Mouse (Mus musculus) left cerebral cortex, postnatal 25 days (tissue): Measurements from ENCODE around the gene Edrf1. TPM values are rescaled to one million over a fixed set of nuclear protein-coding genes. Genes with fewer than 3 reads are reported as not detected.
"Not testable (repeated sequence)": the region's sequence is repeated elsewhere in the genome, so short reads cannot be mapped to it uniquely, and the experiment has no call there.

Experiments
- DNase-seq, 2 experiments: peaks; one replicate each; pipeline ENCODE4 v3.0.0; 2022; ENCODE audit warnings: low spot score in 2 of 2, mixed read lengths in 1 of 2
- intact Hi-C: fragments of 180-260 bp; cut with DNase I; formaldehyde crosslinking; loops from one replicate; pipeline ENCODE4 v1.15.1; 2025
- total RNA-seq, 2 experiments: library from RNA; stranded (reverse); gene quantifications; 2 replicates each; pipeline ENCODE4 v1.2.3; 2021

Edrf1 gene
- total RNA-seq, 2 experiments from 2014 or later, result 22.0 to 22.7 TPM

GRCm38 (mm10) chr7:133636738-133637352 is 498 bp upstream of the Edrf1 start:
- intact Hi-C loops, result loop anchor here (2.0 to 5.0 kb wide), 4 partner anchors 392 to 705 kb away; partner anchors contain the start of genes Ctbp2, Fgfr2 and Zranb1
- peak; percentile 85 to 94 for DNase-seq

- intact Hi-C loops, result loop anchor here (5.0 kb wide), 2 partner anchors 516 to 706 kb away; partner anchors contain the start of genes Ctbp2, Fgfr2 and Zranb1
- DNase-seq, result peak; percentile 14 to 39
Observed at GRCm38 (mm10) chr7:133638306-133638705, 963 bp downstream of the Edrf1 start.

GRCm38 (mm10) chr7:133638821-133639220 is 1.5 kb downstream of the Edrf1 start:
- intact Hi-C loops, result loop anchor here (5.0 kb wide), 2 partner anchors 517 to 707 kb away; partner anchors contain the start of genes Ctbp2, Fgfr2 and Zranb1

GRCm38 (mm10) chr7:133645716-133646115 is 8.4 kb downstream of the Edrf1 start:
- DNase-seq, result no peak

More at GRCm38 (mm10) chr7:133638821-133639220, 1.5 kb downstream of the Edrf1 start:
- DNase-seq, result peak; percentile 67 to 91

GRCm38 (mm10) chr7:133662467-133662866 is 25.1 kb downstream of the Edrf1 start:
- intact Hi-C loops, result no loop called here
- DNase-seq, result no peak

More at GRCm38 (mm10) chr7:133645716-133646115, 8.4 kb downstream of the Edrf1 start:
- intact Hi-C loops, result loop anchor here (10.0 kb wide), 1 partner anchor 771 kb away; no protein-coding TSS in a partner anchor

GRCm38 (mm10) chr7:133669071-133669470 is 31.7 kb downstream of the Edrf1 start:
- DNase-seq, result peak in 1 of 2 experiments; percentile 18
- intact Hi-C loops, result no loop called here

- DNase-seq, result no peak
- intact Hi-C loops, result loop anchor here (5.0 kb wide), 1 partner anchor 1817 kb away; no protein-coding TSS in a partner anchor
Observed at GRCm38 (mm10) chr7:133669946-133670345, 32.6 kb downstream of the Edrf1 start.

- intact Hi-C loops, result loop anchor here (5.0 kb wide), 1 partner anchor 1816 kb away; no protein-coding TSS in a partner anchor
Observed at GRCm38 (mm10) chr7:133670846-133671245, 33.5 kb downstream of the Edrf1 start.

GRCm38 (mm10) chr7:133676002-133676401 is 38.7 kb downstream of the Edrf1 start:
- intact Hi-C loops, result no loop called here
- no peak for DNase-seq

More at GRCm38 (mm10) chr7:133670846-133671245, 33.5 kb downstream of the Edrf1 start:
- DNase-seq, result no peak

GRCm38 (mm10) chr7:133678716-133679115 is 41.4 kb downstream of the Edrf1 start:
- no peak for DNase-seq
- intact Hi-C loops, result no loop called here

- intact Hi-C loops, result no loop called here
Observed at GRCm38 (mm10) chr7:133679439-133679838, 42.1 kb downstream of the Edrf1 start.

GRCm38 (mm10) chr7:133679961-133680360 is 42.6 kb downstream of the Edrf1 start, which contains the start of gene Mmp21:
TSS of gene Mmp21 (minus strand) at chr7:133680061.
- no peak for DNase-seq
- intact Hi-C loops, result no loop called here

More at GRCm38 (mm10) chr7:133679439-133679838, 42.1 kb downstream of the Edrf1 start:
- DNase-seq, result no peak

- DNase-seq, result no peak
- intact Hi-C loops, result no loop called here
Observed at GRCm38 (mm10) chr7:133683626-133684025, 46.3 kb downstream of the Edrf1 start.

GRCm38 (mm10) chr7:133684110-133684509 is 46.8 kb downstream of the Edrf1 start:
- DNase-seq, result no peak
- intact Hi-C loops, result no loop called here

GRCm38 (mm10) chr7:133684701-133685100 is 47.4 kb downstream of the Edrf1 start:
- intact Hi-C loops, result no loop called here

GRCm38 (mm10) chr7:133685644-133686043 is 48.3 kb downstream of the Edrf1 start:
- intact Hi-C loops, result not testable (repeated sequence)

More at GRCm38 (mm10) chr7:133684701-133685100, 47.4 kb downstream of the Edrf1 start:
- DNase-seq, result no peak

GRCm38 (mm10) chr7:133698021-133698709 is 60.8 kb downstream of the Edrf1 start:
- no peak for DNase-seq
- intact Hi-C loops, result no loop called here

More at GRCm38 (mm10) chr7:133685644-133686043, 48.3 kb downstream of the Edrf1 start:
- DNase-seq, result not testable (repeated sequence)

GRCm38 (mm10) chr7:133699885-133700284 is 62.5 kb downstream of the Edrf1 start:
- DNase-seq, result no peak
- intact Hi-C loops, result no loop called here

GRCm38 (mm10) chr7:133701366-133701765 is 64.0 kb downstream of the Edrf1 start:
- intact Hi-C loops, result no loop called here
- no peak for DNase-seq

- intact Hi-C loops, result no loop called here
- DNase-seq, result no peak
Observed at GRCm38 (mm10) chr7:133702333-133702732, 65.0 kb downstream of the Edrf1 start.
